Mouse (Mus musculus) liver, embryonic 14.5 days (tissue): ENCODE results near the gene Endog.

Experiments
- CTCF ChIP-seq: IDR thresholded peaks from 2 replicates; pipeline ENCODE4 v1.5.1; 2016; ENCODE audit warnings: antibody characterized with exemption, low read depth, control low read depth
- EP300 ChIP-seq: IDR thresholded peaks from 2 replicates; pipeline ENCODE4 v1.6.1; 2016; ENCODE audit warnings: antibody characterized with exemption, low read depth

DNA sequence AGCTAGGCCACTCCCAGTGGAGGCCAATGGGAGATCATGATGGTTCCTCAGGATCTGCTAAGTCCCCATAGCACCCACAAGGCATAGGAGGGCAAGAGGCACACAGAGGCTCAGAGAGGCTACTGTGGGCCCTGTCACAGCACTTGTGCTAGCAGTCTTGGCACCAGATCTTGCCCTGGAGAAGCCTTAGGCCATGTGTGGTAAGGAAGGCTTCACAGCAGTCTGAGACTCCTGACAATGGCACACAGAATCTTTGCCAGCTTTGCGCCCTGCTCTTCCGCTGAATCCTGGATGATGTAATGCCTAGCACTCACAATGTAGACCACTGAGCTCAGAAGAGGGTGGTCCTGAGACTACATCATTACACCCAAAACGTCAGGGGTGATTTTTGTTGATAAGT is 23.4 kb downstream of the Endog start:
- TF ChIP-seq CTCF (no peak), EP300 (no peak)
